Mouse (Mus musculus): Measurements from ENCODE around the gene Rabep1.

- TF ChIP-seq CTCF (IDR thresholded peaks at IDR 0.05; ENCODE audit: low read depth) (no peak), EP300 (IDR thresholded peaks at IDR 0.05; ENCODE audit: low read depth) (no peak)
These were observed 36.5 kb upstream of the Rabep1 start for GRCm38 (mm10) chr11:70808101-70808500.
